Mouse (Mus musculus) spleen, postnatal 10 days (tissue): ENCODE measurements around the gene Glod4.

ENCODE experiments used
- DNase-seq, 2 experiments: peaks; one replicate each; pipeline ENCODE4 v3.0.0; 2021 to 2022; ENCODE audit warnings: low spot score in 2 of 2

Glod4 gene

DNA sequence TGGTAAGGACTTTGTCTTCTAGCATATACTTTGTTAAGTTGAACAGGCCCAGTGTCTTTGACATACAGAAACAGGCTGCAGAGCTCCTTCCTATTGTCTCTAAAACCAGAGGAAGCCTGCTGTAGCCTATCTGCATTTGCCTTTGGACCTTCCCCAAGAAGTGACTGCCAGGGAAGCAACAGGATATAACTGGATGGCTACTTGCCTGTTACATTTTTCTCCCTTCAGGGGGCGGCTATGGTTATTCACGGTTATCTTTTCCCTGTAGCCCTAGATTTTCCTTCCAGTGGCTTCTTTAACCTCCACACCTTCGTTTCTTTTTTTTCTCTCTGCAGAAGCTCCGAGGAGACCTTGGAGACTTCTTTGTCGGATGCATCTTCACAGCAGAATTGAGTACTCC, 36.7 kb downstream of the Glod4 start:
- DNase-seq = no peak

DNA sequence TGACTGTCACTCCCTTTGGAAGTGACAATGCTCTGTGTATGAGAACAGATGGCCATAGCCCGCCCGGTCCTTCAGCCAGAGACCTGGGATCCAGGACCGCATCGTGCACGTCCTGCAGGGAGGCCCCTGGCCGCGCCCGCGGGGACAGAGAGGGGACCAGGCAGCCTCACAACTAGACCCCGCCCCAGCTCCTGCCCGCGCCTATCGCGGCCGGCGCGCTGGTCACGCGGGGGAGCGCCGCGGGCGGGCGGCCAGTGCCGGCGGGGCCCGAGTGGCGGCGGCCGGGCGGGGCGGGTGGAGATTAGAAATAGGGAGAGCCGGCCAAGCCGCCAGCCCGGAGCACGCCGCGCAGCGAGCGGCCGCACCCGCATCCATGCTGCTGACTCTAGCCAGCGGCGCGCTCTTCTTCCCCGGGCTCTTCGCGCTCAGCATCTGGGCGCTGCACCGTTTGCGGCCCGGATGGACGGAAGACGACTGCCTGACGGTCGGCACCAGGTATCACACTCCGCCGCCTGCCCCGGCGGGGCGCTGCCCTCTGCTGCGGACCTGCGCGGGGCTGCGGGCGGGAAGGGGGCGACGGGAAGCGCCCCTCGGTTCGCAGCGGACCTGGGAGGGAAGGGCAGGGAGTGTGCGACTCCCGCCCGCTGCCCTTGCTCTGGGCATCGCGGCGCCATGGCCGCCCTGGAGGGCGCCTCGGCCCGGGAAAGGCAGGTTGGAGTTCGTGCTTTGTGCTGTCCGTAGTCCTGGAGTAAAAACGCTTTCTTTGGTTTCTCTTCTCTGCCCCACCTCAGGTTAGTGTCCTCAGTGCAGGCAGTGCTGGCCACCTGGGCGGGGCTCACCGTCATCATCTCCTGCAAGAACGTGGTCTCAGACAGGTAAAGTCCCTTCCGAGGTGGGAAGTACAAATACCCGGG, 41.5 kb downstream of the Glod4 start:
- DNase-seq = peak; percentile 57 to 82

DNA sequence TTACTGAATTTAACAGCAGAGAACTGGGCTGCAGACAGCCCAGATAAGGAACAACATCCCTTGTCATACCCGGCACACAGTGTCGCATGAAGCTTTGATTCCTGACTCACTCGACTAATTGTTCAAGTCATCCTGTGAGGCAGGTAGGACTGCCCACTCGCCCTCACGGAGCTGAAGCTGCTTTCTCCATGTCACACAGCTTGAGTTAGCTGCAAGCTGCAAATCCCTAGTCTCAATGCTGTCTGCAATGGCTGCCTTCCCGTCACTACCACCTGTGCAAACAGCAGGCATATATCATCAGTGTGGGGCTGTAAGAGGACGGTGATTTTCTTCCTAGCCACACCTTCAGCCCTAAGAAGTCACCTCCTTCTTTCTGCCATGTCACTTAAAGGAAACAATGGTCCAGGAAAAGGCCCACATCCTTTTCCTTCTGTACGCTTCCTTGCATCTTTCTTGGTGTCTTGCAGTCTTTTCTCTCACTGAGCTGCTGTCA, 46.5 kb downstream of the Glod4 start:
- no peak for DNase-seq

DNA sequence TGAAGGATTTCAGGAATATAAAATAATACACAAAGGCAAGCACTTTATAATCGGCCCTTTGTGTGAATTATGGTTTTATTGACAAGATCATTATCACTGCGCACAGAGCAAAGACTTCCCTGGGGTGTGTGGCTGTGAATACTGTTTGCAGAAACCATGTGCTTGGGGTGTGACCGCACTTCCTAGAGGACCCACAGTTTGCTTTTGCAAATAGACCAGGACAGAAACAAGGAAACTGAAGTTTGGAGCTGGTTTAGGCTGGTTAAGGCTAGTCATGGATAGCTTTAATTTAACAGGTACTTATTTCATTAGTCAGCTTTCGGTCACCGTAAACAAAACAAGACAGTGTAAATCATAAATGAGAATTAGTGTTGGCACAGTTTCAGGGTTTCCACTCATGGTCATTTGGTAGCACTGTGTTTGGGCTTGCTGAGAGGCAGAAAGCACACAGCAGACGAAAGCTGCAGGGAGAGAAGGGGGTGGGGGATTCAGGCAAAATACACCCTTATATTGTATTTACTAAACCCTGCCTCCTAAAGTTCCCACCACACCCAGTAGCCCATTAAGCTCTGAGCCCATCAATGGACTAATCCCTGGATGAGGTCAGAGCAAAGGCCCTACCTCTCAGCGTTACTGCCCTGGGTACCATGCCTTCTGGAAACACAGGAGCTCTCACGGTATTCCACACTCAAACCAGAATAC, 47.1 kb downstream of the Glod4 start:
- DNase-seq = no peak

DNA sequence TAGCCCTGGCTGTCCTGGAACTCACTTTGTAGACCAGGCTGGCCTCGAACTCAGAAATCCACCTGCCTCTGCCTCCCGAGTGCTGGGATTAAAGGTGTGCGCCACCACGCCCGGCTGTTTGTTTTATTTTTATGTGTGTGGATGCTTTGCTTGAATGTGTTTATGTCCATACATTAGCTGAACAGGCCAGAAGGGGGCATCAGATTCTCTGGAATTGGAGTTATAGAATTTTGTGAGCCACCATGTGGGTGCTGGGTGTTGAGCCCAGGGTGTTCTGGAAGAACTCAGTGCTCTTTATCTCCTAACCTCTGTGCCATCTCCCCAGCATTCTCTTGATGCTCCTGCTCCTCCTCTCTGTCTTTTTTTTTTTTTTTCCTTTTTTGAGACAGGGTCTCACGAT, 56.6 kb downstream of the Glod4 start:
- DNase-seq = no peak

DNA sequence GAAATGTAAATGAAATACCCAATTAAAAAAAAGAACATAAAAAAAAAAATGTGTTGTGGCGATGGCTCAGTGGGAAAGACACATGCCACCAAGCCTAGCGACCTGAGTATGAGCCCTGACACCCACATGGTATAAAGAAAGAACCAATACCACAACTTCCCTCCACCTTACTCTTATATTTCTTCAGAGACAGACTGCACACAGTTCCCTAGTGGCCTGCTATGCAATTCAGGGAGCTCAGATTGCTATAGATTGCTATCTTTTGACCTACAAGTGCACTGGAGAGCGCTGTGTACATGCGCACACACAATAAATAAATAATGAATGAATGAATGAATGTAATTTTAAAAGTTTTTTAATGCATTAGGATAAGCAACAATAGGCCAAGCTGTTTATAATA, 59.8 kb downstream of the Glod4 start:
- no peak for DNase-seq

DNA sequence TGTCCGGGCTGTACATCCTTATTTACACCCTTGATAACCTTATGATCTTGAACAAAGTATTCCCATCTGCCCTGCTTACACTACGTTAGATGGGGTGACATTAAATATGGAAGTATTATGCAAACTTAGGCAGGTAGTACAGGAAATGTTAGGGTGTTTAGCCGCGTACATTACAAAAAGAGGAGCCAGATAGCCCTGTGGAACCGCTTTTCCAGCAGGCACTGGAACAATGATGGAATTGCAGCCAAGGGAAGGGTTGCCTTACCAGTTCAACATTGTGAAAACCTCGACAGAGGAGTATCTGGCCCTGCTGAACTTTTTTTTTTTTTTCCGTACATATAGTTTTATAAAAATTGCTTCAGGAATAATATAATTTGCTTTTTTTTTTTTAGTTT, 63.4 kb downstream of the Glod4 start:
- DNase-seq = no peak

DNA sequence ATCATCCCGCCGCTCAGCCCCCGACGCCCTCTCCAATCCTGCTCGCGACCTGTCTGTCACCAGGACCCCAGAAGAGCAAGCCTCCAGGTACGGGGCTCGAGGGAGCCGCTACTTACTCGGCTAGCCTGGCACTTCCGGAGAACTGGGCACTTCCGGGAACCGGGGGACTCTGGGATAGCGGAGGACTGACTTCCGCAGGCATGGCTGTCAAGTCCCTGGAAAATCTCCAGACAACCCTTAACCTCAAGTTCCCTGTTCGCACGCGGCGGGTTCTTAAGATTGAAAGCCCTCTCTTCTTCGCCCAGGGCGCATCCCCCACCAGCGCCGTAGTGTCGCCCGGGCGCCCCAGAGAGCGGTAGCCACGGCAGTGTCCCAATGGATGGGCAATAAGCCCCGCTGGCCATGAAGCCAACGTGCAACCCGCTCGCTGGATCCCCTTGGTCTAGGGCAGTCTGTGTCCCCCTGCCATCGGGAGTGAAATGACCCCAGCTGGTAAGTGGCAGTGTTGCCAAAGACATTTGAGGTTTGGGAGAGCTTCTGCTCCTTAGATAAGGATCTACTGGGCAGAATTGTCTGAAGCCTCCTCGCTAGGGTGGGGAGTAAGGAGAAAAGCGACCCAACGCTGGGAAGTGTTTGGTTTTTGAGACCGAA, 63.9 kb downstream of the Glod4 start, which contains the start of the genes Vps53 and Fam57a:
Vps53 (minus strand) TSS at position 153 of the 651 bp plus-strand sequence.
Fam57a (plus strand) TSS at position 177 of the 651 bp plus-strand sequence.
- DNase-seq = peak; percentile 80 to 83

DNA sequence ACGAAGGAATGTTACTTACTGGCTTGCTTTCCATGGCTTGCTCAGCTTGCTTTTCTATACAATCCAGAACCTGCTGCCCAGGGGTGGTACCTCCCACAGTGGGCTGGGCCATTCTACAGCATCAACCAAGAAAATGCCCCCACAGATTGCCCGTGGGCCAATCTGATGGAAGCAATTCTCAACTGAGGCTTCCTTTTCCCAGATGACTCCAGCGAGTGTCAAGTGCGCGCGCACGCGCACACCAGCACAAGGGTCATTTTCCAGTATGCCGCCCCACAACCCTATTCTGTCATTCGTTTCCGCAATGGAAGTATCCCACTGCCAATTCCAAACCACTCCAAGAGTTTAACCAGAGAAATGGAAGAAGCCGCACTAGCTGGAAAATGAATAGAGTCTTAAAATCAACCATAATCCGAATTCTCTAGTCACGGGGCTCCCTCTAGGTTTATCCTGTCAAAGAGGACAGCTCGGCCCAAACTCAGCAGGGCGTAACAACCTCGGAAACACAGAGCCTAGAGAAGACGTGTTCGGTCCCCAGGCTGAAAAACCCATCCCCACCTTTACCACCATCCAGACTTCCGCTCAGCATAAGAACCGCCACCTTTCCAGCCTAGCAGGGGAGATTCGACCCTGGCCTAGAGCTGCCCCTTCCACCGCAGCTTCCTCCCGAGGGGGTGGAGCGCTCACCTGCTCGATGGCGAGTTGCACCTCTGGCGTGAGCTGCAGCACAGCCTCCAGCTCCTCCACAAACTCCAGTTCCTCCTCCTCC, 64.6 kb downstream of the Glod4 start:
- peak in 1 of 2 experiments; percentile 31 for DNase-seq

DNA sequence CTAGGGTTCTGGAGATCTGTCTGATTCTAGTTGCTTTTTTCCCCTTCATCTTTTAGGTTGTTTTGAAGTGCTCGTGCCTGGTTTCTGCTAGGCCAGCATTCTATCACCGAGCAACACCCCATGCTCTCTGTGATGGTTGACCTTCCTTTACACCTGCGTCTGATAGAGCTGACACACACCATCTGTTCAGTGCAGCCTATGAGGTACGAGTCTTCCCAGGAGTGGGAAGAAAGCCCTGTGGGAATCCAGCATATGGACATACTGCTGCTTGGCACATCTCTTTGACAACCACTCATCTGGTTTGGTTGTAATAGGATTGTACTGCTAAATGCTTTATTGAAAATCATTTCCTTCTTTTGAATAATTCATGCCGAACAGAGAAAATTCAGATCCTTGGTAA, 73.3 kb downstream of the Glod4 start:
- no peak for DNase-seq

DNA sequence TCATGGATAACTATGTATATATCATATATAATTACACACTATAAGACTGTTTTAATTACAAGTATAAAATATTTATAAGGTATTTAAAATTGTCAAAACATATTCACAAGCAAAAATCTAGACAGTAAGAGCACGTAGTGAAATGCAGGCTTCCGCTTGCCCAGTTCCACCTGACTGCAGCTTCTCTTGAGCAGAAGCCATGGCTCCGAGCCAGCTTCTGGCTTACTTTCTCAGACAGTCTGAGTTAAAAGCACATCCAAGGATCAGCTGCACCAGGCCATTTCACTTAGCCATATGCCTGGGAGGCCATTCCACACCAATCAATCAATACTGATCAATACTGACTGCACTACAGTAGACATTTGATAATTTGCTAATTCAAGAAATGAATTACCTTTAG, 74.5 kb downstream of the Glod4 start:
- DNase-seq = no peak

DNA sequence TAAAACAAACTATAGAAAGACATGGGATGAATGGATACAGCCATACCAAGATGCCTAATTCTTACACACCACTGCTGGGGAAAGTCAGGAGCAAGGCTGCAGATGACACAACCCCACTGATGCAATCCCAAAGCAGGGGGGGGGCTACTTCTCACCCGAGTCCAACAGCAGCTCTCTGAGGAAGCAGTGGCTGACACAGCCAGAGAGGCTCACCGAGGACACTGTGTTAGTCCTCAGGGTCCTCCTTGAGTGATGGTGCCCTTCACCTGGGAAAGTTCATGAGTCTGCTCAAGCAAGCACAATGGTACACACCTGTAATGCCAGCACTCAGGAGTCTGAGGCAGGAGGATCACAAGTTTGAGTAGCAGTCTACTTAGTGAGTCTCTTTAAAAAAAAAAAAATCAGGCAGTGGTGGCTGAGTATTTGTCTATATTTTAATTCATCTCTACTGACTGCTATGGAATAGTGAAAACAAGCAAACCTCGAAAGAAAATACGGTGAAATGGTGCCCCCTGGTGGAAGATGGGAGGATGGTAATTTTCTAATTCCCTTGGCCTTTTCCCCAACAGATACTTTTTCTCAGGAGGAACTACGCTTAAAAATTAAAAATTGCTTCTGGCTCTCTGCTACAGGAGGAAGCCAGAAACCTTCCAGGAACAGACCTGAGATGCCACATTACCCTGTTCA, 76.3 kb downstream of the Glod4 start:
- peak; percentile 49 to 74 for DNase-seq

DNA sequence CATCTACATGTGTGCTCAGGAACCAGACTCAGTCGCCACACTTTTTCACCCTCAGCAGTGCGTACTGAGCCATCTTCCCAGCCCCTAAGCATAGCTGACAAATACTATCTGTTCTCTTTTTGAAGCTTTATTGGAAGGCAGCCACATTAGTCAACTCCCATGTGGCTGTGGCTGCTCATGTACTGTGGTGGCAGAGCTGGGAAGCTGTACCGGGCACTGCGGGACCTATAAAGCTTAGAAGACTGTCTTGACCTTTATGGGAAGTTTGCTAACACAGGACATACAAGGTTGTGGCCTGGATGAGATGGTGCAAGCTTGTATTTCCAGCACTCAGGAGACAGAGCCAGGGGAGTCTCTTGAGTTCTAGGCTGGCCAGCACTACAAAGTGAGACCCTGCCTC, 76.9 kb downstream of the Glod4 start:
- DNase-seq = no peak

DNA sequence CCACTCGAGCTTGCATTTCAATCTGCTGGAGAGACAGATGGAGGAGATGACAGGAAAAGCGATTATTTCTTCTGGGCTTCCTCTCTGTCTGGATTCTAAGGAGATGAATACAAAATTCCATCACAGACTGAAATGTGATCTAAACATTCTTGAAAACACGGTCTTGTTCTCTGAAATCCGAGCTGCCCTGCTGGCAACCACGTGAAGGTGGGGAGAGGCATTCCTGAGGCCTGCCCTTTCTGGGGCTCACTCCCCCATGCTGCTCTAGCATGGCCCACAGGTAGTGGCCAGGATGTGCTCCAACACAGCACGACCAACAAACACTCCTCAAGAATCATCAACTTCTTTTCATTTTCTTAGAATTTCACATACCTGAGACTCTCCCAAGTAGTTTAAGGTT, 83.3 kb downstream of the Glod4 start:
- no peak for DNase-seq

DNA sequence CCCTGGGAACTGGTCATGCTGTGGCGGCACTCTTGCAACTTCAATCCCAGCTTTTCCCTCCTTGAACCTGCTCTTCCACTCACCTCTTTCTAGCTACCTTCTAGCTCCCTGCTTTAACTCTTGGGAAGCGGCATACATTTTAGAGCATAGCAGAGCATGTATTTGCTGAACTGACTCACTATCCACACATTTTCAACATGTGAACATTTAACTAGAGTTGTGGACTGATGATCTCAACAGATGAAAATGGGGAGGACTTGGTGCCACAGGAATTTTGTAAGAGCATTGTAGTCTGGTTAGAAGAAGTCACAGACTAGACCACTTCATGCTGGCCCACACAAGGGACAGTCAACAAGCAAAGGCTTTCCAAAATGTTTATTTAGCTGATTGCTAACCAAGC, 85.2 kb downstream of the Glod4 start:
- no peak for DNase-seq

DNA sequence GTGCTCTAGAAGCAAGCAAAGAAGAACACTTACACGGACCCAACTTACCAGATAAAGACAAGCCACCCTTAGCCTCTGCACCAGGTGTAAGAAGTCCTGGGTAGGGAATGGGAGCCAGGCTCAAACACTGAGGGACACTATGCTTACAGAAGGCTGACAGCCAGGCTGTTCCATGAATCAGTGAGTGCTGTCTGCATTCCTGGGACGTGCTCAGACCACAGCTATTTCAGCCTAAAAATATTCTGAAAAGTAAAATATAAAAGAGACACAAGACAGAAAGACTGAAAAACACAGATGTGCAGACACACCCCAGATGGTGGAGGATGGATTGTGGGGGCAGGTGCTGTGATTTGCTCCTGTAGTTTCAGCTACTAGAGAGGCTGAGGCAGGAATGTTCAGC, 88.7 kb downstream of the Glod4 start:
- DNase-seq = no peak

DNA sequence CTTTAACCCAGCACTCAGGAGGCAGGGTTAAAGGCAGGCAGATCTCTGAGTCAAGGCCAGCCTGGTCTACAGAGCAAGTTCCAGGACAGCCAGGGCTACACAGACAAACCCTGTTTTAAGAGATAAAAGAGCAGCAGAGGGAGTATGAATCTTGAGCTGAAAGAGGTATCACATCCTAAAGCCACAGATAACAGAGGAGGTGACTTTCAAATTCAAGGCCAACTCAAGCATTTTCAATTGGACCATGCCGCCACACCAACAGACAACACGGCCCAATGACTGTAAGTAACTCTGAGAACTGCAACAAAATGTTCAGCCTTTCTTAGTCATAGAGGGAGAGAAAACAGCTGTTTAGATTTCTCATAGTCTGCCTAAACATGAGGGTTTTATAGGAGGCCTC, 89.3 kb downstream of the Glod4 start:
- DNase-seq = no peak

DNA sequence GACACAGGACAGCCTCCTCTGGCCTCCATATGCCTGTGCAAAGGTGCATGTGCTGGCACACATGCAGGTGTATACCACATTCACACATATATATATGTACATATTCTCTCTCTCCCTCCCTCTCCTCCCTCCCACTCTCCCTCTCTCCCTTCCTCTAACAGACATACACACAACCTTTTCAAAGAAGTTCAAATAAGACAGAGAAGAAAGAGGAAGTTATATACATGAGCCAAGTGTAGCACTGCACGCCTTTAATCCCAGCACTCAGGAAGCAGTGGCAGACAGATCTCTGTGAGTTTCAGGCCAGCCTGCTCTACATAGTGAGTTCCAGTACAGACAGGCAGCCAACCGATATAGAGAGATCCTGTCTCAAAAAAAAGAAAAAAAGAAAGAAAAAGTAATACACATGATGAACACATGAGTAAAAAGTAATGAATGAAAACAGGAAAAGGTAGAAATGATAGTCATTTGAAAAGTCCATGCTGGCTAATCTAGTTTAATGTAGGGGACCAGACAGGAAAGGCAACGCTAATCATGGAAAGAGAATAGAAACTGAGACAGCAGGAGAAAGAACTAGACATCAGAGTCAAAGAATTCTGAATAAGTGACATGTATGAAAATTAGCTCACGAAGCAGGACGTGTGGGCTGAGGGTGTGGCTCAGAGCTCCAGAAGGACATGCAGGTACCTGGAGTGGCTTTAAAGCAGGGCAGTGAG, 90.1 kb downstream of the Glod4 start:
- no peak for DNase-seq

DNA sequence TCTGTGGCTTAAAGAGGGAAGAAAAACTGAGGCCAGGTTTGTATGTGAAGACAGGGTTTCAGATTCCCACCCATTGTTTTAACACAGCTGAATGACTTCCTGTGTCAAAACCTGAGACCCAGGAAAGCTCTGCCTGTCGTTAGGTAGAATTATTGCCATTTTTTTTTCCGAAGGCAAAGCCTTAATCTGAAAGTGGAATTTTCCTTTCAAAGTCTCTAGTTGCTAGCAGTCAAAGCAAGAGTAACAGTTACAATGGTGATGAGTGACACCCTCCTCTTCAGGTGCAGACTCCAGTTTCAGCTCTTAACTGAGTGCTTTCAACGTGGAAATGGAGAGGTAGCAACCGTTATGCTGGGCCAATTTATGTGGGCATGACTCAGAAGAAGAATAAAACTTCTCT, 92.5 kb downstream of the Glod4 start:
- DNase-seq = no peak
